Mouse (Mus musculus) heart, adult 8-10 months (tissue): ENCODE measurements around the gene Prr23a3. TPM values are rescaled to one million over a fixed set of nuclear protein-coding genes. Genes with fewer than 3 reads are reported as not detected.

Experiments used
- DNase-seq: peaks from one replicate; pipeline ENCODE4 v3.0.0; 2022; ENCODE audit warnings: low spot score
- total RNA-seq, 4 experiments: library from RNA; stranded (reverse); gene quantifications; 2 replicates each; pipeline ENCODE4 v1.2.4; 2022

Gene Prr23a3
- not detected for total RNA-seq

- DNase-seq, result no peak
Observed at GRCm38 (mm10) chr9:98864571-98864970, at the start of gene Prr23a3. Gene Prr23a3, plus strand, starts transcription at chr9:98864767.

- DNase-seq, result no peak
Observed at GRCm38 (mm10) chr9:98816066-98816465, 48.5 kb upstream of the Prr23a3 start.

DNA sequence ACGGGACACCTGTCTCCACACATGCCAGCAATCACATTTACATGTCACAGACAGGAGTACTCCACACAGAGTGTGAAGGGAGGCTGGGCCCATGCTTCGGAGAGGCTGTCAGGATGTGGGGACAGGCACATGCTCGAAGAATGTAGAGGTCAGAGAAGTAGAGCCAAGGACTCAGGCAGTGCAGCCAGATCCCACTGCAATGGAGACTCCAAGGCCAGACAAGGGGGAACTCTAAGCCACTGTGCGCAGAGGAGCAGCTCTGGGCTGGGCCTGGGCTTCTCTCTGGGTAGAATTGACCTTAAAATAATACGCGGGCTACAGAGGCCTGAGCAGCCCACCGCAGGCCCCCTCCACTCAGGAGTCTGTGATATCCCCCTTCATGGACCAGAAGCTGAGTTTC, 47.0 kb upstream of the Prr23a3 start:
- DNase-seq, result no peak

- no peak for DNase-seq
Observed at GRCm38 (mm10) chr9:98818971-98819370, 45.6 kb upstream of the Prr23a3 start.

- no peak for DNase-seq
Observed at GRCm38 (mm10) chr9:98819481-98819880, 45.1 kb upstream of the Prr23a3 start.

DNA sequence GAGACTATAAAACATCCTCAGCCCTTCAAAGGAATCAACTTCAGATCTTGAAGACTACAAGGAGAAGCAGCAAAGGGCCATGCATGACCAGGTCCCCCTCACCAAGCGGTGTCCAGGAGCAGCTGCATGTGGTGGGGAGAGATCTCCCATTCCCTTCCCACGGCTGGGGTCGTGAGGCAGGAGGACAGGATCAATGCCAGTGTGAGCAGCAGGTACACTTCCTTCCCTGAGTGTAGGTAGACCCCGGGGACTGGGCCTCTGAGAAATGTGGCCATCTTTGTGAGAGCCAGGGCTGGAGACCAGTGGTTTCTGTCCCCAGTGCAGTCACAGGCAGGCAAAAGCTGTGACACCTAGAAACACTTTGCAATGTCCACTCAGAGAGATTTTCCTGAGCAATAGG, 44.1 kb upstream of the Prr23a3 start:
- DNase-seq, result no peak

GRCm38 (mm10) chr9:98821067-98821466, 43.5 kb upstream of the Prr23a3 start:
- DNase-seq, result no peak

DNA sequence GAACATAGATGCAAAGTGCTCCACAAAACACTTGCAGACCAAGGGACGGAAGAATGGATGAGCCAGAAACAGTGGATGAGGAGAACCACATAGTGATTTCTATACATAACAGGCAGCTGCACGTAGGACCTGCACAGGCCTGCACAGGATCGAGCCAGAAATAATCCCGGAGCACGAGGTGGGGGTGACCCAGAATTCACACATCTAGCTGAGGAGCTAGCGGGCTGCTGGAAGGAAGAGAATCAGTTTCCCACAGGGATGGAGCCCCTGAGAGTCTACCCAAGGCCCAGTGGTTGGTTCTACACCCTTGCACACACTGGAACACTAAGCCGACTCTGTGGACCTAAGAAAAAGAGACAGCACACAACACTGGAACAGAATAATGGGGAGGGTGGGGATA, 40.8 kb upstream of the Prr23a3 start:
- no peak for DNase-seq

GRCm38 (mm10) chr9:98829508-98829907, 35.1 kb upstream of the Prr23a3 start:
- no peak for DNase-seq

GRCm38 (mm10) chr9:98837537-98838074, 27.0 kb upstream of the Prr23a3 start:
- DNase-seq, result no peak

DNA sequence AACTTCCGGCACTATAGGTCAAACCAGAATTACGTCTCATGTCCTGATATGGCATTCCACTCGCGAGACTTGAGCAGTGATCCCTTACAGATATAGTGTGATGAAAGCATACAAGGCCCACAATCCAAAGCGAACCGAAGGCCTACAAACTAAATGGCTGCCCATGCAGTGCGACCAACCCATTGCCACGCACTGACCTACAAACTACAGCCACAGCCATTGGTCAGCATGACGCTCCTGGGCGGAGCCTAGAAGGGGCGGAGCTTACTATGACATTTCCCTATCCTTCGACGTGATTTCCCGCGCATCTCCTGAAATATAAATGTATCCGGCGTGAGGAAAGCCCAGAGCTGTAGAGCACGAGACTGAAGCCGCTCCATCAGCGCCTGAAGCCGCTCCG, 22.4 kb upstream of the Prr23a3 start, which contains the start of gene Prr23a1:
TSS of gene Prr23a1 (plus strand) at position 387 of the 400 bp plus-strand sequence.
- DNase-seq, result no peak

DNA sequence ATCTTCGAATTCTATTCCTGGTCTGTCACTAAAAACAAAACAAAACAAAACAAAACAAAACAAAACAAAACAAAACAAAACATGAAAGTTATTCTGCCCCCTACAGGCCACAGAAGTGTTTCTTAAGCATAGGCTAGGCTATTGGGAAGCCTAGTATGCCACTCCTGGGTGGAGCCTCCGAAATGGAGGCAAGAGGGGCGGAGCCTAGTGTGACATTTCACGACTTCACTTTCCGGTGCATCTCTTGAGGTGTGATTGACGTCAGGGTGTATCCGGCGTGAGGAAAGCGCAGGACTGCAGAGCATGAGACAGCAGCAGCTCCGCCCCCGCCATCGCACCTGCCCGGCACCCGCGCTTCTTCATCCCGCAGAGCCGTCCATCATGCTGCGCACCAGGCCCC, 8.4 kb upstream of the Prr23a3 start, which contains the start of gene Prr23a2:
TSS of gene Prr23a2 (plus strand) at position 285 of the 400 bp plus-strand sequence.
- DNase-seq, result no peak

GRCm38 (mm10) chr9:98863463-98863862, 1.1 kb upstream of the Prr23a3 start:
- no peak for DNase-seq

GRCm38 (mm10) chr9:98901486-98901885, 36.9 kb downstream of the Prr23a3 start:
- DNase-seq, result no peak

- no peak for DNase-seq
Observed at GRCm38 (mm10) chr9:98902819-98903218, 38.3 kb downstream of the Prr23a3 start, which contains the start of gene 7420426K07Rik. Gene 7420426K07Rik, plus strand, starts transcription at chr9:98903119.

Other genes starting within 250 kb of the Prr23a3 start
- gene Prr23a1, start 22.3 kb upstream of the Prr23a3 start, total RNA-seq, result not detected
- not detected for gene Prr23a2, start 8.3 kb upstream of the Prr23a3 start, total RNA-seq
- not detected for gene 7420426K07Rik, start 38.4 kb downstream of the Prr23a3 start, total RNA-seq
- not detected for gene Foxl2, start 90.5 kb downstream of the Prr23a3 start, total RNA-seq
- gene Faim, start 121.6 kb downstream of the Prr23a3 start, total RNA-seq, result 1 to 10 TPM; 3.8 to 5.6 (median 4.3) TPM
- not detected for gene Gm1123, start 170.9 kb downstream of the Prr23a3 start, total RNA-seq